Mouse (Mus musculus) liver, adult 2 months (tissue): ENCODE data around the gene Gm45062.

Source experiments
- CTCF ChIP-seq: fragments of 200-500 bp; IDR thresholded peaks from 2 replicates; pipeline ENCODE4 v1.5.1; 2011; ENCODE audit warnings: low read depth, low read length, control low read depth
- POLR2A ChIP-seq: fragments of 200-500 bp; IDR thresholded peaks from 2 replicates; pipeline ENCODE4 v1.6.1; 2011; ENCODE audit warnings: low read length, control low read depth; ENCODE audit not compliant: insufficient read depth; ENCODE audit errors: extremely low read depth

GRCm38 (mm10) chr6:8373051-8373450 is 113.8 kb downstream of the Gm45062 start:
- TF ChIP-seq CTCF: no peak
- TF ChIP-seq POLR2A: no peak
